Mouse (Mus musculus) kidney, adult 2 months (tissue): ENCODE measurements at regions not wholly inside any gene's neighbourhood (a gene's known extent, or its start where the extent isn't known, plus 50 kb on each side); places are given as distances from the start of the nearest gene placed in this dataset.

Experiments
- DNase-seq: peaks from one replicate; pipeline ENCODE4 v3.0.0; 2021
- H3K27ac ChIP-seq: fragments of 200-500 bp; 2 replicates; pipeline ENCODE4 v1.5.1; 2012; ENCODE audit warnings: low read depth, low read length, control low read depth, inconsistent platforms; ENCODE audit not compliant: insufficient read depth
- H3K27me3 ChIP-seq: fragments of 200-500 bp; replicated peaks from 2 replicates; pipeline ENCODE4 v1.6.1; 2012; ENCODE audit warnings: mild to moderate bottlenecking, moderate library complexity, low read length, inconsistent platforms; ENCODE audit not compliant: control insufficient read depth, insufficient read depth
- H3K36me3 ChIP-seq: fragments of 200-500 bp; 2 replicates; pipeline ENCODE4 v1.6.1; 2012; ENCODE audit warnings: mild to moderate bottlenecking, moderate library complexity, low read length, inconsistent platforms; ENCODE audit not compliant: control insufficient read depth, insufficient read depth
- H3K4me1 ChIP-seq: fragments of 200-500 bp; 2 replicates; pipeline ENCODE4 v1.6.1; 2011; ENCODE audit warnings: low read length; ENCODE audit not compliant: control insufficient read depth, insufficient read depth
- H3K4me3 ChIP-seq: fragments of 200-500 bp; 2 replicates; pipeline ENCODE4 v1.5.1; 2011; ENCODE audit warnings: mild to moderate bottlenecking, low read depth, low read length, control low read depth; ENCODE audit not compliant: insufficient read depth
- CTCF ChIP-seq: fragments of 200-500 bp; conservative IDR thresholded peaks from 2 replicates; pipeline ENCODE4 v1.5.1; 2011; ENCODE audit warnings: low read depth, mild to moderate bottlenecking, control low read depth, low read length, moderate library complexity, mixed read lengths; ENCODE audit not compliant: insufficient read depth, insufficient read length
- POLR2A ChIP-seq: fragments of 200-500 bp; IDR thresholded peaks from one replicate; pipeline ENCODE4 v1.6.1; 2011; ENCODE audit warnings: low read depth, low read length, control low read depth
- WGBS: fragments of 180-500 bp; shearing (Covaris S2); methylation state at CpG from one replicate; pipeline ENCODE4 v1.1.7; 2018; 5-methylcytosine and 5-hydroxymethylcytosine counted together

DNA sequence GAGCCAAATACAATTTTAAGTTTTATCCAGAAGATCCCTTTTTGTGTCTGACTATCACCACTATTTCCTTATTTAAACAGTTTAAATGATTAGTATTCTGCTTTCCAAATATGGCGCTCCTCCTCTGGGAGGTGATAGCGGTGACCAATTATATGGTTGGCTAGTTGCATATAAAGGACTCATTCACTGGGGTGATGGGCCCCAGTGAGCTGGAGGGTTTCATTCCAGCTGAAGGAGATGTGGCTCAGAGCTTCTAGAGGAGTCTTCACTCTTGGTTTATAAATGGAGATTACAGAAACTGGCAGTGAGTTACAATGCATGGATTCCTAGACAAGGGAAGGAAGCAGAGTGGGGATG lies 50.7 kb upstream of the Gm7361 start:
- Histone ChIP-seq H3K36me3 (no peaks in the 10 kb centered on the region), H3K27ac (no peak overlapping the region), H3K27me3 (no peaks in the 10 kb centered on the region), H3K4me3 (no peak overlapping the region), H3K4me1 (no peaks in the 10 kb centered on the region)
- DNase-seq, result no peak
- 38% methylated on average over 2 of the region's 2 CpGs for WGBS
- TF ChIP-seq CTCF, result no peak
- no peak for TF ChIP-seq POLR2A

DNA sequence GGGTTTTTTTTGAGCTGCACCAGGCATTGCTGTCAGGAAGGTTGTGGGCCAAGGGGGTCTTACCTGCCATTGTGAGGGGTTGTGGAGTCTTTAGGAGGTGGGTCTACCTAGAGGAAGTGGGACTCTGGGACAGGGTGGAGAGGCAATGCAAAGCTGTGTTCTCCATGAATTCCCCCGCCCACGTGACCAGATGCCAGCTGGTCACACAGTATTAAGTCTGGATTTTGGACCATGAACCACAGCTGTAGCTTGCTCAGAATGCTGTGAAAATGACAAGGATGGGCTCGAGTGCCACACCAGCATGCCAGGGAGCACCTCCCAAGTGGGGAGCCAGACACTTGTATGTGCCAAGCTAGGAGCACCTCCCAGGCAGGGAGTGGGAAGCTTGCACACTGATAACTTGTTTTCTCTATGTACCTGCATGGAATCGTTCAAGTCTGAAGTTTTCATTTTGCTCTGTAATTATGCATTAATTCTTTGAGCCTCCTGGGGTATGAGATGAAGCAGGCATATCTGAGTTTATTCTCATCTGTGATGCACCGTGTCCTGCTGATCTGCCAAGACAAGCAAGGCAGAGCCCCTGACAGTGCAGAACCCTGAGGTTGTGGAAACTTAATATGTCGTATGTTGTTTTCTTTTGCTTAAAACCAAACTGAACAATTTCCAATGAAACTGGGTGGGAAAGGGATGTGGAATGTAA lies 51.3 kb upstream of the Gm7361 start:
- TF ChIP-seq POLR2A, result no peak
- TF ChIP-seq CTCF, result no peak
- H3K27me3 ChIP-seq, result no peaks in the 10 kb centered on the region
- H3K36me3 ChIP-seq, result no peaks in the 10 kb centered on the region
- peak; percentile 1 for DNase-seq
- H3K4me3 ChIP-seq, result no peak overlapping the region
- H3K27ac ChIP-seq, result no peak overlapping the region
- 48% methylated on average over 6 of the region's 6 CpGs for WGBS
- H3K4me1 ChIP-seq, result no peaks in the 10 kb centered on the region

DNA sequence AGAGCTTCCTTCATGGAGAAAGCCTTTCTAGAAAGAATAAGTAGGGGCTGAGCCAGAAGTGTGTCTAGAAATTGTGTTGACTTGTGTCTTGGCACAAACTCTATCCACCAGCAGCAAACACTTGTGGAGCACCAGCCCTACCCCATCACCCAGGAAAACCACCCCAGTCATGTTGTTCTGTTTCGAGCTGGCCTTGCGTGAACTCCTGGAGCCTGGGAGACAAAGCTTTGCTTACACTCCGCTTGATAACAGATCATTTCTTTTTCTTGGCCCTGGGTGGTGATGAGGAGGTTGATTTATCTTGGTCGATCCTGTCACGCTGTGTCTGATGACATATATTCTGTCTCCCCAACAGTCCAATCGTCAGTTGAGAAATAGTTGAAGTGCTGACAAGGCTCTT lies 55.0 kb upstream of the Gm7361 start:
- no peak overlapping the region for H3K4me3 ChIP-seq
- H3K27ac ChIP-seq, result no peak overlapping the region
- no peaks in the 10 kb centered on the region for H3K36me3 ChIP-seq
- H3K27me3 ChIP-seq, result no peaks in the 10 kb centered on the region
- no peak for DNase-seq
- TF ChIP-seq CTCF, result no peak
- no peak for TF ChIP-seq POLR2A
- H3K4me1 ChIP-seq, result no peaks in the 10 kb centered on the region
- 75% methylated on average over 6 of the region's 6 CpGs for WGBS

DNA sequence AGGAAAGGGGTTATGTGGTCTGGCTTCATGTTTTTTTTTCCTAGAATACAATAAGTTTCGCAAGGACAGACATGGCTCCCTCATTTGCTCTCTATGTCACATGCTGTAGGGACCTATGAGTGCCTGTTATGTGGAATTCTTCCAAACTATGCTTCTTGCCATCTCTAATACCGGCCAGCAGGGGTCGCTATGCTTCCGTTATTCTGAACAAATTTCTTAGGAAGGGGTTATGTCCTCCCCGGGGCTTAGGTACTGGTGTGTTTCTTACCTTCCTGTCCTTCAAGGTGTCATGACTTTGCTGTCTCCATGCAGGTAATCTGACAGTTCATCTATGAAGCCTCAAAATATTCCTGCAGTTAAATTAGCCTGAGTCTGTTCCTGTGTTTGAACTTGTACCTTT lies 68.1 kb upstream of the Gm7361 start:
- Histone ChIP-seq H3K36me3 (no peaks in the 10 kb centered on the region), H3K4me1 (no peaks in the 10 kb centered on the region), H3K27ac (no peak overlapping the region), H3K4me3 (no peak overlapping the region), H3K27me3 (no peaks in the 10 kb centered on the region)
- WGBS, result 6% methylated on average over 5 of the region's 5 CpGs
- DNase-seq, result no peak
- TF ChIP-seq CTCF, result no peak
- no peak for TF ChIP-seq POLR2A

DNA sequence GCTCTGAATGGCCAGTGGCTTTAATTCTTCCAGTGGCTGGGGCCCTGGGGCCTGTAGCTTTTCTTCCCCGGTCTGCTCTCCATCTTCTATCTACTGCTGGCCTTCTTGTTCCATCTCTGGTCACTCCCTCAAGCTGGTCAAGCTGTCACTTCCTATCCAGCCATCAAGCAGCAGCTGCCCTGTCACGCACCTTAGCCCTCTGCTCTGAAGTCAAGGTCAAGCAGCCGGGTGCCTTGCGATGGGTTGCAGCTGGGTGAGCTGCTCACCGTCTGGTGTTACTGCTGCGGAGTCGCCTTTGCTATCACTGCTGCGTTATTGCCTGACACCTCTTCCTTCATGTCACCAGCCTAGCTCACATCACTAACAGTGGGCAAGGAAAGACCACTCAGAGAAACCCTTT lies 66.0 kb upstream of the Gm10220 start:
- no peak for TF ChIP-seq POLR2A
- Histone ChIP-seq H3K4me1 (no peaks in the 10 kb centered on the region), H3K4me3 (no peak overlapping the region), H3K27ac (no peak overlapping the region), H3K36me3 (no peaks in the 10 kb centered on the region), H3K27me3 (no peaks in the 10 kb centered on the region)
- DNase-seq, result no peak
- WGBS, result 45% methylated on average over 8 of the region's 8 CpGs

DNA sequence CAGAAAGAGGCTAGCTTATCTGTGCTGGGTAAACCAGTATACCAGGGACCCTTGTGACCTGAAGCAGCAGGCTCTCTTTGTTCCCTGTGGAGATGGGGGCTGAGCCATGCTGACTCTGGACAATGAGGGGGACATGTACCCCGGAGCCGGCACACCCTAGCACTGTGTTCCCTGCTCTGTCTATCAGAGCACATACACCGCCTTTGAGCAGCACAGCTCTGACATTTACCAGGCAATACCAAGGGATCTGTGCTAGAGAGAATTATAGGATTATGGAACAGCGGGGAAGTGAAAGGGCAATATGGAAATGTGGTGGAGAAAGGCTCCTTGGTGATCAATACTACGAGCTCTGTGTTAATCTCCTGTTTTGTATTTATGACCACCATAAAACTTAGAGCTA lies 64.2 kb upstream of the Gm10220 start:
- Histone ChIP-seq H3K4me1 (no peaks in the 10 kb centered on the region), H3K27ac (no peak overlapping the region), H3K4me3 (no peak overlapping the region), H3K27me3 (no peaks in the 10 kb centered on the region), H3K36me3 (no peaks in the 10 kb centered on the region)
- WGBS, result 32% methylated on average over 5 of the region's 5 CpGs
- no peak for DNase-seq
- TF ChIP-seq CTCF (no peak), POLR2A (no peak)

DNA sequence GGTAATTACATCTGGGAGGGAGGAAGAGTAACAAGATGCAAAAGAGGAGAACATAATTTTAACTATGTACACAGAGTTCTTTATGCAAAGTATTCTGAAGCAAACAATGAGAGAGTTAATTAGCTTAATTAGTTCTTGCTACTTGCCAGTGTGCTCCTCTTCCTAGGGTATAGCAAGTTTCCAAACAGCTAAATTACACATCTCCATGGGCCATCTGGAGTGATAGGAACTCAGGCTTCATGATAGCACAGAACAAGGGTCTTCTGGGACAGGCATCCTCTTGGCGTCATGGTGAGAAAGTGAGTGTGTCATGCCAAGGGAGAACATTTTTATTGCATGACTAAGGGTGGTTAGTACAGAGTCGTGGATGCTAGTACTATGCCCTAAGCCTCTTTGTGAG lies 54.8 kb upstream of the Gm10220 start:
- H3K4me1 ChIP-seq, result no peaks in the 10 kb centered on the region
- no peak overlapping the region for H3K4me3 ChIP-seq
- H3K27ac ChIP-seq, result no peak overlapping the region
- 69% methylated on average over 2 of the region's 2 CpGs for WGBS
- DNase-seq, result no peak
- H3K27me3 ChIP-seq, result no peaks in the 10 kb centered on the region
- TF ChIP-seq POLR2A (no peak), CTCF (no peak)
- no peaks in the 10 kb centered on the region for H3K36me3 ChIP-seq
